Mouse (Mus musculus) ovary, postnatal 14 days (tissue): Measurements from ENCODE around the gene Gnb2.

ENCODE experiments used
- DNase-seq: peaks from one replicate; pipeline ENCODE4 v3.0.0; 2022; ENCODE audit warnings: low spot score

Gene Gnb2

GRCm38 (mm10) chr5:137519691-137520550 lies 13.4 kb downstream of the Gnb2 start:
- no peak for DNase-seq

DNA sequence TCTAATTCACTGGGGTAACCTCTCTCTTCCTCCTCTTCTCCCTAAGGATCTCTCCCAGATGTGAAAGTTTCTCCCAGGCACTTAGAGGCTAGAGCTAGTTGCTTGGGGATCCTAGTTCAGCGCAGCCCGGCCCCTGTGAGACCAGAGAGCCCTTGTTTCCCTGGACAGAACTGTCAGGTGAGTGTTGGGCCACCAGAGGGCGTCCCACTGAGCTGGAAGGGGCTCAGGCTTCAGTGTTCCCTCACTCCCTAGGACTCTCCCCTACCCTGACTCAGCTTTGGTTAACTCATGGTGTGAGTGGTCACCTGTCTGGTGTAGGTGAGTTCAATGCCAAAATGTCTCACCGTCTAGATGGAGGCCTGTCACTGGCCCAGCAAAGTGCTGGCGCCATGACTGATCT lies 14.9 kb downstream of the Gnb2 start, which contains the start of gene Gigyf1:
TSS of gene Gigyf1 (plus strand) at position 113 of the 400 bp plus-strand sequence.
- DNase-seq, result no peak

GRCm38 (mm10) chr5:137514811-137515210 lies 18.5 kb downstream of the Gnb2 start:
- DNase-seq, result no peak

DNA sequence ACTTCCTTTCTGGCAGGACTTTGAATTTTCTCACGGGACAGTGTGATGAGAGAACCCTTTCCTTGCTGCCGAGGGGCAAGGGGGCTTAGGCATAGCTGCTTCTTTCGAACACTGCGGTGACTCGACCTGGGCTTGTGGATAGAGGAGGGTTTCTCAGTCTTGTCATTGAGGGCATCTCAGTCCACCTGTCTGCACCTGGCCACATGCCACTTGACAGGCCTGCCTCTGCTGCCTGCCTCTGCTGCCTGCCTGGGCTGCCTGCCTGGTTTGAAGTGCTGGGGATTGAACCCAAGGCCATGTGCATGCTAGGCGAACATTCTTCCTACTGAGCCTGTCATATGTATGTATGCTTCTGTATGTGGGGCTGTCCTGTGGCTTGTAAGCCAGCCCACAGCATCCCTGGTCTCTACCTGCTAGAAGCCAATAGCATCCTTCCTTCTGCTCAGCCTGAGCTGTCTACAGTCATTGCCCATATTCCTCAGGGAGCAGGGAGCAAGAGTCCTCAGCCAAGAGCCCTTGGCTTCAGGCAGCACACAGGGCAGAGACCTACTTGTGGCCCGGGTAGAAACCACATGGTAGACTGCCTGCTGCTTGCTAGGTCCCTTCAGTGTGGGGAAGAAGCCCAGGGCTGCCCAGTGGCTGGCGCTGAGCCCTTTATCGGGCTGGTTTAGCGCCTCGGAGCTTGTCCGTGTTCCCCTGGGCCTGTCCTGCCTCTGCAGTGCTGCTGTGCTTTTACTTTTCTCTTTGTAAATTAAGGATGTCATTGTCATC lies 19.2 kb downstream of the Gnb2 start:
- DNase-seq, result no peak

GRCm38 (mm10) chr5:137512847-137513794 lies 20.2 kb downstream of the Gnb2 start:
- no peak for DNase-seq

- DNase-seq, result no peak
Measured at GRCm38 (mm10) chr5:137511706-137512105, 21.6 kb downstream of the Gnb2 start.

DNA sequence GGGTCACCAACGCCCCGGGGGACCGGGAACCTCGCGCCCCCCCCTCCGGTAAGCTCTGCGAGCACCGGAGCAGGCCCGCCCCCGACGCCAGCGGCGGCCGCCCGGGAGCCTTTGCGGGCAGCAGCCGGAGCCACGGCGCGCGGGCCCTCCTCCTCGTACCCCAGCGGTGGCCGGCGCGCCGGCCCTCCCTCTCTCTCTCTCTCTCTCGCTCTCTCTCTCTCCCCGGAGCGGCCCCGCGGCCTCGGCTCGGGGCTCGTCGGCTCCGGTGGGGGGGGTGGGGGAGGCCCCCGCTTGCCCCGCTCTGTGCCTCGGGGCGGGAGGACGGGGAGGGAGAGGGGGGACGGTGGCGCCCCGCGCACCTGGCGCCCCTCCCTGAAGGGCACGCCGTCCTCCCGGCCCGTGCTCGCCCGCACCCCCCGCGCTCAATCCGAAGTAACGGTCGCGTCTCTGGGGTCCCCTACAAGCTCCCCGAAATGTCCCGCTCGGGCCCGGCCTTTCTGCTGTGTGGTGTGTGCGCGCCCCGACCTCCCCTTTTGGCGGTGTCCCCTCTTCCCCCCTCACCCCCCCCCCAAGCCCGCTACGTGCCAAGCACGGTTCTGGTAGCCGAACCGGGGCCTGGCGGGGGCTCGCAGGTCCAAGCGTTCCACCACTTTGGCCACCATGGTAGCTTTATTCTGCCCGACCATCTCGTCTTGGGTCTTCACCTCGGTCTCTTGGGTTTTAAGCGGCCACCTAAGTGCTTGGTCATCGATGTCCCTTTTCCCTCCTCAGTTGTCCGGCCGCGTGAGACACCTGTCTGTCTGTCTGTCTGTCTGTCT lies 22.5 kb downstream of the Gnb2 start:
- no peak for DNase-seq

DNA sequence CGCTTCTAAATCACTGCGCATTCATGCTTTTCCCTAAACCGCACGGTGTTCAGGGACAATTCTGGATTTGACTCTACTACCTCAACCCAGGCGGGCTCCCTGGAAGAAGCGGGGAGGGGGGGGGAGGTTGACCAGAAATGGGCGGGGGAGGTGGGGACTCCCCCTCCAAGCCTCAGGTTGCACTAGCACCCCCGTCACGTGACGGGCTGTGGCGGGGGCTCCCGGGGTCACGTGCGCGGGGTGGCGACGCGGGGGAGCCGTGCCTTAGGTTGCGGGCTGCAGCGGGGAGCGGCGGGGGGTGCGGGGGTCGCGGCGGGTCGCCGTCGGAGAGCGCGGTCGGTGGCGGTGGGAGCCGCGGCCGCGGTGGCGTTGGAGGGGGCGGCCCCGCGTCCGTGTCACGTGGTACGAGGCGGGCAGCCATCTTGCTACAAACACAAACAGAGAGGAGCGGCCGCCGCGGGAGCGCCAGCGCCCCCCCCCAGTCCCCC lies 23.3 kb downstream of the Gnb2 start:
- peak; percentile 65 for DNase-seq

DNA sequence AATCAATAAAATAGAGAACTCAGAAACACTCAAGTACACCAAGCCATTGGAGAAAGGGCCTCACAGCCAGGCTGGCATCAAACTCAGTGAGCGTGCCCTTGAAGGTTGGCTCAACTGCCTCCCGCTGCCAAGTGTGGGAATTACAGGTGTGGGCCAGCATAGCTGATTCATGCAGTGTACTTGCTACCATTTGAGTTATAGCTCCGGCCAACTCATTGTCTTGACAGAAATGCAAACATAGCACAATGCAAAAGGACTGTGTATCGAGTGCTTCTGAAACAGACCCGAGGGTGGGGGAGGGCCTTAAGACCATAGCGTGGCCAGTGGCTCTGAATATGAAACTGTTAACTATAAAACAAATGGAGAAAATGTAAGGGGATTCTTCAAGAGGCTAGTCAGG lies 29.3 kb downstream of the Gnb2 start:
- no peak for DNase-seq

DNA sequence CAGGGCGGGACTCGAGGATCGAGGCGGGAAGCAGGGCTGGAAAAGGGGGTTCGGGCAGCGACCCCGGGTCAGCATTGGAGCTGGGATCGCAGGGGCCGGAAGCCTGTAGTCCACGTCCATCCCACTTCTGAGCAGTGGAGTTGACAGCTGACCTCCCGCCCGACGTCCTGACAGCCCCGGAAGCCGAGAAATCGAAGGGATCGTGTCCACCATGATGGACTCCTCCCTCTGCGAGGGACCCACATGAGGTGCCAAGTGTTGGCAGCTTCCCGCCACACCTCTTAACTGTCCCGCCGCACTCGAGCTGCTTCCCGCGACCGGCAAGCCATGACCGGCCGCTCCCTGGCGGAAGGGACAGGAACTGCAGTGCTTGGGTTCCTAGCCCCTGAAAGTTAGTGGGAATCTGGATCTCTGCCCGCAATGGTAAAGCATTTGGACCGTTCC lies 30.6 kb downstream of the Gnb2 start:
- peak; percentile 81 for DNase-seq

DNA sequence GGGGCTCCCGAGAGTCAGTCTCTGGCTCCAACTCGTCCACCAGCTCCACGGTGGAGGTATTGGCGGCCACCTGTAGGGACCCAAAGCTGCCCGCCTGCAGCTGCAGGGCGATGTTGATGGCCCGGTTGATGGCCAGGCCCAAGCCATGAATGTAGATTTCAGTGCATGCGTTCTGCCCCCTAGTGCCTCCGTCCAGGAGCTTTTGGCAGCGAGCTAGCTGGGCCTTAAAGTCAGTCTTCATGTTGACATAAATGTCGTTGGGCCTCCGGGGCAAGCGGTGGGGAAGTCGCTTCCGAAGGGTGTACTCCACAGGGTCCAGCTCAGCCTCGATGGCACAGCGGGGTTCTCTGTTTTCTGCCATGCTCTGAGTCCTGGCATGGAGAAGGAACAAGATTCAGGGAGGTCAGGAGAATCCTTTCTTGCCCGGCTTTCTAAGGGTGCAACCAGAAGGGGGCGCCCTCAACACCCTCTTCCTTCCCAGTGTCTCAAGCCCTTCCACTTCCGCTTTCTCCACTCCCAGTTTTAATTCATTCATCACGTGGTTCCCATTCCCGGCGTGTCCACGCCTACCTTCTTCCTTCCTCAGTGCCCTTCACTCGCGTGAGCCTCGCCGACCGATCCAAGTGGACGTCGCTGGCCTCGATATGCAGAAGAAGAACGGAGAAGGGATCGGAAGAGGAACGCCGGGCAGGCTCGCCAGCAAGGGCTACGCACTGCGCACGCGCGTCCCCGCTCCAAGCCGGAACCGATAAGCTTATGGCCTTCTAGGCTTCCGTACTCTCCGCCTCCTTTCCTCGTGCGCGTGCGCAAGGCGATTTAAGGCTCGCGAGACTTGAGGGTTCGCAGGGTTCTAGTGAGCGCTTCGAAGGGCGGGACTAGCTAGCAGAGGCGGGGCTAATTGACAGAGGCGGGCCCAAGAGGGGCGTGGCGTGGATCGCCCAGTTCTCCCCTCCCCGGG lies 31.3 kb downstream of the Gnb2 start, which contains the start of gene Pop7:
TSS of gene Pop7 (minus strand) at position 810 of the 958 bp plus-strand sequence.
- DNase-seq, result peak; percentile 100

- DNase-seq, result no peak
Measured at GRCm38 (mm10) chr5:137500186-137500585, 33.1 kb downstream of the Gnb2 start.

DNA sequence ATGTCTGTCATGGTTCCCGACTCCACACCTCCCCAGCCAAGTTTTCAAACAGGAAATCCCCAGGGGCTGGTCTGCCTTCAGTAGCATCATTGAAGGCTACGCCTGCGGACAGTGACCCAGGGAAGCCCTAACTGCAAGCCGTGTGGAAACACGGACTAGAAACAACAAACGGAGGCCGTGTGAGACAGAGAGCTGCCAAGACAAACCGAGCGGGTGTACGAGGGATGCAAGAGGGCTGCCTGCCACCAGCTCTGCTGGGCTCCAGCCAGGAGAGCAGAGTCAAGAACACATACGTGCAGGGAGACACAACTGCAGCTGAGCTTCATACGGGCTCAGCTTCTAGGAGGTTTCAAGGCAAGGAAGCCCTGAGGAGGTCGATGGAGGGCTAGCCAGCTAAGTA lies 39.5 kb downstream of the Gnb2 start:
- DNase-seq, result no peak

GRCm38 (mm10) chr5:137491559-137491958 lies 41.8 kb downstream of the Gnb2 start:
- no peak for DNase-seq

DNA sequence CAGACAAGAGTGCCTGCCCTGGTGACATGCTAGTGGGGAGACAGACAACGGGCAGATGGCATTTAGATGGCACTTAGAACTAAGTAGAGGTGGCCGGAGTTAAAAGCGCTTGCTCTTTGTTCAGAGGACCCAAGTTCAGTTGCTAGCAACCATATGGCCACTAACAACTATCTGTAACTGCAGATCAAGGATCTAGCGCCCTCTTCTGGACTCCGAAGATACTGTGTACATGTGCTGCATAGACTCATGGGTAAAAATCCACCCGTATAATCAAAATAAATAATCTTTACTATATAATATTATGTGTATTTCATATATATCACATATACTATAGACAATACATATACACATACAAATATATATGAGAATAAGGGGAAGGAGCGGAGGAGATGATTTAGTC lies 45.7 kb downstream of the Gnb2 start:
- no peak for DNase-seq

GRCm38 (mm10) chr5:137485851-137486155 lies 47.5 kb downstream of the Gnb2 start:
- no peak for DNase-seq

- no peak for DNase-seq
Measured at GRCm38 (mm10) chr5:137485071-137485850, 48.0 kb downstream of the Gnb2 start.

GRCm38 (mm10) chr5:137481897-137482296 lies 51.4 kb downstream of the Gnb2 start:
- peak; percentile 25 for DNase-seq

- peak; percentile 88 for DNase-seq
Measured at GRCm38 (mm10) chr5:137481138-137481537, 52.2 kb downstream of the Gnb2 start.
